Mouse (Mus musculus): ENCODE measurements around the gene Alpl. TPM values are rescaled to one million over a fixed set of nuclear protein-coding genes. Genes with fewer than 3 reads are reported as not detected.

The Alpl gene
- polyA plus RNA-seq, 1 experiment: 158 TPM

- peaks cover 15% of the 10 kb centered on the region for H3K4me1 ChIP-seq (ENCODE audit: control insufficient read depth, insufficient read depth, low read length)
- no peak for TF ChIP-seq EP300 (IDR thresholded peaks at IDR 0.05; ENCODE audit: insufficient read depth, low read depth, low read length)
- peak; percentile 73 for TF ChIP-seq CTCF (IDR thresholded peaks at IDR 0.05; ENCODE audit: low read depth, low read length)
- no peaks in the 10 kb centered on the region for H3K36me3 ChIP-seq (ENCODE audit: control insufficient read depth, insufficient read depth, low read length, poor library complexity, severe bottlenecking)
- H3K9me3 ChIP-seq (replicated peaks; ENCODE audit: control insufficient read depth, insufficient read depth, low read length, poor library complexity, severe bottlenecking): no peaks in the 10 kb centered on the region
- H3K9ac ChIP-seq (ENCODE audit: low read depth, poor library complexity, severe bottlenecking): no peak overlapping the region
- no peak overlapping the region for H3K27ac ChIP-seq (ENCODE audit: insufficient read depth, low read length)
- no peak overlapping the region for H3K4me3 ChIP-seq (ENCODE audit: low read depth, low read length)
- H3K27me3 ChIP-seq (ENCODE audit: control insufficient read depth, insufficient read depth, low read length, poor library complexity, severe bottlenecking): no peaks in the 10 kb centered on the region
These were observed 82.1 kb downstream of the Alpl start for GRCm38 (mm10) chr4:137714020-137714624.

DNA sequence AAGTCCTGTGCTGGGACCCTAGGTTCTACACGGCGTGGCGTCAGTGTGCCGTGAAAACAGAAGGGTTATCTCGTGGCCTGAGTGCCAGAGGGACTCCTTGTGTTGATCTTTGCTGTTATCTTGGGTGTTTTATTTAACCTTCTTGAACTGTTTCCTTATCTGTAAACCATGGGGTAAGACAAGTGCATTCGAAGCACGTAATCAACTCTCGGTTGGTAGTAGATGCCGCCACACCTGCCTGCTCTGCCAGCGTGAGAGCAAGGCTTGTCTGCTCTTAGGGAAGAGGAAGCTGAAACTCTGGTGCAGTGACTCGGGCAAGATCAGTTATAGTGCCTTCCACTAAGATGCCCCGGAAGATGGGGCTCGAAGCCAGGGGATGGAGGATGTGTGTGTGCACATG is 83.2 kb downstream of the Alpl start:
- Histone ChIP-seq H3K27ac (ENCODE audit: insufficient read depth, low read length) (no peak overlapping the region), H3K27me3 (ENCODE audit: control insufficient read depth, insufficient read depth, low read length, poor library complexity, severe bottlenecking) (no peaks in the 10 kb centered on the region), H3K4me1 (ENCODE audit: control insufficient read depth, insufficient read depth, low read length) (peaks cover 14% of the 10 kb centered on the region), H3K36me3 (ENCODE audit: control insufficient read depth, insufficient read depth, low read length, poor library complexity, severe bottlenecking) (no peaks in the 10 kb centered on the region), H3K4me3 (ENCODE audit: low read depth, low read length) (no peak overlapping the region), H3K9me3 (replicated peaks; ENCODE audit: control insufficient read depth, insufficient read depth, low read length, poor library complexity, severe bottlenecking) (no peaks in the 10 kb centered on the region), H3K9ac (ENCODE audit: low read depth, poor library complexity, severe bottlenecking) (no peak overlapping the region)
- TF ChIP-seq EP300 (IDR thresholded peaks at IDR 0.05; ENCODE audit: insufficient read depth, low read depth, low read length) (no peak), POLR2A (IDR thresholded peaks at IDR 0.05; ENCODE audit: insufficient read depth, low read length) (no peak), CTCF (IDR thresholded peaks at IDR 0.05; ENCODE audit: low read depth, low read length) (no peak)

DNA sequence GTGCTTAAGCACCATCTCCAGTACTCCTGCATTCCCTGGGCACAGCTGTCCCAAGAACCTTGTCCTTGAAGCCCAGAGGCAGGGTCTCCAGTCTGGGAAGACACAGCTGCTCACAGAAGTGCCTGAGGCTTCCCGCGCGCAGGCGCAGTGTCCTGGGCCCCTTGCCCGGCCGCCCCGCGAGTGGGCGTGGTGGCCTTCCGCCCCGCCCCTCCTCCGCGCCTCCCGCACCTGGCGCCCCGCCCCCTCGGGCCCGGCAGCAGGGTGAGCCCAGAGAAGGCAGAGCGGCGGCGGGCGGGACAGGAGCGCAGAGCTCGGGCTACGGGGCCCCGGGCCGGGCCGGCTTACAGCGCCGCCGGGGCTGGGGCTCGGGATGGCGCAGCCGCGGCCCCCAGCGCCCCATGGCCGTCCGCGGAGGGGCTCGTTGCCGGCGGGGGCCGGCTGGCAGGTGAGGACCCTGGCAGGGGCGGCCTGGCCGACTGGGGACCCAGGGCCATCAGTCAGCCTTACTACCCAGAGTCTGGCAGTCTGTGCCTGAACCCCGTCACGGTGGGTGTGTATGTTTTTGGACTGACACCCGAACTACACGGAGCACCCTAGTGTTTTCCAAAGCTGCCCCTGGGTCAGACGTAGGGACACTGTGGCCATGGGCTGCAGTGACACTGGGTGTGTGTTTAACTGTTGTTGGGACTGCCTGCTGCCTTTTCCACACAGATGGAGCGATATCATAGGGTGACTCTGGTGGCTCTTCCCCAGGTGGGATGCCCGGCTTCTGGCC is 88.8 kb downstream of the Alpl start:
- no peak for TF ChIP-seq CTCF (IDR thresholded peaks at IDR 0.05; ENCODE audit: low read depth, low read length)
- TF ChIP-seq POLR2A (IDR thresholded peaks at IDR 0.05; ENCODE audit: insufficient read depth, low read length): no peak
- no peak for TF ChIP-seq EP300 (IDR thresholded peaks at IDR 0.05; ENCODE audit: insufficient read depth, low read depth, low read length)
- Histone ChIP-seq H3K9me3 (replicated peaks; ENCODE audit: control insufficient read depth, insufficient read depth, low read length, poor library complexity, severe bottlenecking) (no peaks in the 10 kb centered on the region), H3K4me1 (ENCODE audit: control insufficient read depth, insufficient read depth, low read length) (peaks cover 7% of the 10 kb centered on the region), H3K27me3 (ENCODE audit: control insufficient read depth, insufficient read depth, low read length, poor library complexity, severe bottlenecking) (no peaks in the 10 kb centered on the region), H3K9ac (ENCODE audit: low read depth, poor library complexity, severe bottlenecking) (peak overlapping the region; percentile 54), H3K4me3 (ENCODE audit: low read depth, low read length) (peak overlapping the region; percentile 56), H3K27ac (ENCODE audit: insufficient read depth, low read length) (no peak overlapping the region), H3K36me3 (ENCODE audit: control insufficient read depth, insufficient read depth, low read length, poor library complexity, severe bottlenecking) (no peaks in the 10 kb centered on the region)

DNA sequence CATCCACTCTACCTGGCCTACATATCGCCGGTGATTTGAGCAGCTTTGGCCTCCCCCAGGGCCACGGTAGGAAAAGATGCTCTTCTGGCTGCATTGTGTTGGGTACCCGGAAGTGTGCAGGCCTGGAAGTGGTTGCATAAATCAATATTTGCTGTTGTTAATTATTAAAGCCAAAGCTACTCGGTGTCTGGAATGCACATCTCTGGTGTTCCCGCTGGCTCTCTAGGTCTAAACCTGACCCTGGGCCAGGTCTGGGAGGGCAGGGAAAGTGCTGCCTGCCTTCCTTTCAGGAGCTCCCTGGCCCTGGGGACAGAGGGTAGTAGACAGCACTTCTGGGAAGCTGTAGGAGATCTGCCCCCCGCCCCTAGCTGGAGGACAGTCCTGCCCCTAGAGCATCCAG is 89.7 kb downstream of the Alpl start:
- Histone ChIP-seq H3K4me1 (ENCODE audit: control insufficient read depth, insufficient read depth, low read length) (peaks cover 7% of the 10 kb centered on the region), H3K4me3 (ENCODE audit: low read depth, low read length) (no peak overlapping the region), H3K27ac (ENCODE audit: insufficient read depth, low read length) (no peak overlapping the region), H3K36me3 (ENCODE audit: control insufficient read depth, insufficient read depth, low read length, poor library complexity, severe bottlenecking) (no peaks in the 10 kb centered on the region), H3K9ac (ENCODE audit: low read depth, poor library complexity, severe bottlenecking) (no peak overlapping the region), H3K9me3 (replicated peaks; ENCODE audit: control insufficient read depth, insufficient read depth, low read length, poor library complexity, severe bottlenecking) (no peaks in the 10 kb centered on the region), H3K27me3 (ENCODE audit: control insufficient read depth, insufficient read depth, low read length, poor library complexity, severe bottlenecking) (no peaks in the 10 kb centered on the region)
- TF ChIP-seq CTCF (IDR thresholded peaks at IDR 0.05; ENCODE audit: low read depth, low read length): no peak
- TF ChIP-seq POLR2A (IDR thresholded peaks at IDR 0.05; ENCODE audit: insufficient read depth, low read length): no peak
- no peak for TF ChIP-seq EP300 (IDR thresholded peaks at IDR 0.05; ENCODE audit: insufficient read depth, low read depth, low read length)

GRCm38 (mm10) chr4:137705379-137705778 is 90.8 kb downstream of the Alpl start:
- TF ChIP-seq POLR2A (IDR thresholded peaks at IDR 0.05; ENCODE audit: insufficient read depth, low read length): no peak
- TF ChIP-seq CTCF (IDR thresholded peaks at IDR 0.05; ENCODE audit: low read depth, low read length): no peak
- TF ChIP-seq EP300 (IDR thresholded peaks at IDR 0.05; ENCODE audit: insufficient read depth, low read depth, low read length): no peak
- Histone ChIP-seq H3K27me3 (ENCODE audit: control insufficient read depth, insufficient read depth, low read length, poor library complexity, severe bottlenecking) (no peaks in the 10 kb centered on the region), H3K4me3 (ENCODE audit: low read depth, low read length) (no peak overlapping the region), H3K4me1 (ENCODE audit: control insufficient read depth, insufficient read depth, low read length) (peaks cover 7% of the 10 kb centered on the region), H3K36me3 (ENCODE audit: control insufficient read depth, insufficient read depth, low read length, poor library complexity, severe bottlenecking) (no peaks in the 10 kb centered on the region), H3K9me3 (replicated peaks; ENCODE audit: control insufficient read depth, insufficient read depth, low read length, poor library complexity, severe bottlenecking) (no peaks in the 10 kb centered on the region), H3K27ac (ENCODE audit: insufficient read depth, low read length) (no peak overlapping the region), H3K9ac (ENCODE audit: low read depth, poor library complexity, severe bottlenecking) (no peak overlapping the region)

DNA sequence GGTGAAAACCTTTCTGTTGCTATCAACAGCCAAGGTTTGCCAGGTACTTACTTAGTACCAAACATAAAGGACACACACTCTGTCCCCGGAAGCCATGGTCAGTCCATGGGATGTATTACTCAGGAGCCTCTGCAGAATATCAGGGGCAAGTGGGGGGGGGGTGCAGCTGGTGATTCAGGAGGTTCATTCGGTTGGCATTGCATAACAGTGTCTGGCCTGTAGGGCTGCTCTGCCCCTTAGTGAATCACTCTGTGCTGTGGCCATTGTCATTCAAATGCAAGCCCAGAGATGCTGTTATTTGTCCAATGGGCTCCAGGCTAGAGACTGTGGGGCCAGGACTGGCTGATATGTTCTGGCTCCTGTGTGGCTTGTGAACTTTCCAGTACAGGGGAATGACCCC is 91.6 kb downstream of the Alpl start:
- H3K4me1 ChIP-seq (ENCODE audit: control insufficient read depth, insufficient read depth, low read length): peaks cover 7% of the 10 kb centered on the region
- no peaks in the 10 kb centered on the region for H3K27me3 ChIP-seq (ENCODE audit: control insufficient read depth, insufficient read depth, low read length, poor library complexity, severe bottlenecking)
- H3K9me3 ChIP-seq (replicated peaks; ENCODE audit: control insufficient read depth, insufficient read depth, low read length, poor library complexity, severe bottlenecking): no peaks in the 10 kb centered on the region
- no peaks in the 10 kb centered on the region for H3K36me3 ChIP-seq (ENCODE audit: control insufficient read depth, insufficient read depth, low read length, poor library complexity, severe bottlenecking)
- TF ChIP-seq POLR2A (IDR thresholded peaks at IDR 0.05; ENCODE audit: insufficient read depth, low read length) (no peak), EP300 (IDR thresholded peaks at IDR 0.05; ENCODE audit: insufficient read depth, low read depth, low read length) (no peak), CTCF (IDR thresholded peaks at IDR 0.05; ENCODE audit: low read depth, low read length) (no peak)
- H3K9ac ChIP-seq (ENCODE audit: low read depth, poor library complexity, severe bottlenecking): no peak overlapping the region
- no peak overlapping the region for H3K4me3 ChIP-seq (ENCODE audit: low read depth, low read length)
- no peak overlapping the region for H3K27ac ChIP-seq (ENCODE audit: insufficient read depth, low read length)

Data from ES-Bruce4 (cell line).